Mouse (Mus musculus) embryonic facial prominence, embryonic 13.5 days (tissue): ENCODE data around the gene Mast1. TPM values are rescaled to one million over a fixed set of nuclear protein-coding genes. Genes with fewer than 3 reads are reported as not detected.
A peak's percentile ranks its signal among the peaks of the same experiment; 100 is the strongest.

ENCODE experiments used
- ATAC-seq: fragments of 200-750 bp; cut with Nextera tagmentation; 2 replicates; pipeline ENCODE4 v1.8.0; 2017; ENCODE audit warnings: low read depth; ENCODE audit not compliant: insufficient number of reproducible peaks, insufficient read depth, low FRiP score, low TSS enrichment
- H3K27ac ChIP-seq: fragments of 300-500 bp; sonication (generic); 2 replicates; pipeline ENCODE4 v1.5.1; 2015; ENCODE audit warnings: moderate library complexity, mild to moderate bottlenecking, inconsistent platforms
- H3K27me3 ChIP-seq: fragments of 300-500 bp; sonication (generic); 2 replicates; pipeline ENCODE4 v1.6.1; 2015; ENCODE audit warnings: mild to moderate bottlenecking, inconsistent platforms
- H3K36me3 ChIP-seq: fragments of 300-500 bp; sonication (generic); 2 replicates; pipeline ENCODE4 v1.6.1; 2015; ENCODE audit warnings: mild to moderate bottlenecking, inconsistent platforms
- H3K4me1 ChIP-seq: fragments of 300-500 bp; sonication (generic); 2 replicates; pipeline ENCODE4 v1.6.1; 2015; ENCODE audit warnings: inconsistent platforms
- H3K4me2 ChIP-seq: fragments of 300-500 bp; sonication (generic); 2 replicates; pipeline ENCODE4 v1.6.1; 2015; ENCODE audit warnings: moderate library complexity, mild to moderate bottlenecking, inconsistent platforms
- H3K4me3 ChIP-seq: fragments of 300-500 bp; sonication (generic); 2 replicates; pipeline ENCODE4 v1.5.1; 2015; ENCODE audit warnings: mild to moderate bottlenecking, inconsistent platforms
- H3K9ac ChIP-seq: fragments of 300-500 bp; sonication (generic); 2 replicates; pipeline ENCODE4 v1.6.1; 2015; ENCODE audit warnings: mild to moderate bottlenecking, inconsistent platforms
- H3K9me3 ChIP-seq: fragments of 300-500 bp; sonication (generic); 2 replicates; pipeline ENCODE4 v1.6.1; 2016; ENCODE audit warnings: inconsistent platforms
- WGBS: fragments of 180-500 bp; shearing (Covaris S2); methylation state at CpG from one replicate; pipeline ENCODE4 v1.1.7; 2015; ENCODE audit warnings: mixed read lengths; 5-methylcytosine and 5-hydroxymethylcytosine counted together
- polyA plus RNA-seq: library from polyadenylated mRNA; unstranded; fragments of >200 nt; fragmentation: Nextera tagmentation; extraction: Ambion mirVana; gene quantifications from 2 replicates; pipeline ENCODE4 v1.2.1, GENCODE M21; 2015

The Mast1 gene
- polyA plus RNA-seq, 1 experiment from 2014 or later: 1.4 TPM

- Histone ChIP-seq H3K27ac (no peak overlapping the region), H3K36me3 (no peaks in the 10 kb centered on the region), H3K27me3 (peaks cover 94% of the 10 kb centered on the region), H3K9ac (no peak overlapping the region), H3K4me1 (peaks cover 17% of the 10 kb centered on the region), H3K4me2 (0 out of 2 replicates have a peak overlapping the region, but pooled peaks have one; percentile 14), H3K9me3 (no peaks in the 10 kb centered on the region), H3K4me3 (no peak overlapping the region)
- 2% methylated on average over 15 of the region's 15 CpGs for WGBS
- no peak for ATAC-seq
Measured at GRCm38 (mm10) chr8:84934860-84935259, 2.3 kb downstream of the Mast1 start.

GRCm38 (mm10) chr8:84933767-84934559, 3.2 kb downstream of the Mast1 start:
- 82% methylated on average over 16 of the region's 16 CpGs for WGBS
- no peak overlapping the region for H3K4me3 ChIP-seq
- H3K27me3 ChIP-seq: peaks cover 94% of the 10 kb centered on the region
- ATAC-seq: no peak
- H3K4me1 ChIP-seq: peaks cover 20% of the 10 kb centered on the region
- H3K27ac ChIP-seq: no peak overlapping the region
- H3K9me3 ChIP-seq: no peaks in the 10 kb centered on the region
- no peaks in the 10 kb centered on the region for H3K36me3 ChIP-seq
- H3K9ac ChIP-seq: no peak overlapping the region
- H3K4me2 ChIP-seq: no peak overlapping the region

DNA sequence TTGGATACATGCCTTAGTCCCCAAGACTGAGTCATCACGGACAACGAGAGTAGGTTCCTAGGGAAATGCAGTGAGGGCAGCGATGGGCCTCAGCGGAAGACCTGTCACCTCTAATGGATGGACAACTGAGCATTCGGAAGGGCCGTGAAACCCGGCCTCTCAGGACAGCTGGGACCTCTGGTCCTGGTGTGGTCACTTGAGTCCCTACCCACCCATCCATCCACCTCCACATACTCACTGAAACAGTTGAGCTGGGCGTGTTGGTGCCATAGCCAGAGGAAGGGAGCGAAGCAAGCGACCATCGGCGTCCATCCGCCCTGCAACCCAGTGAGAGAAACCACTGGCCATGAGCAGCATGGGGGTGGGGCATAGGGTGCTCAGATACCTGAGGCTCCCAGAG, 6.6 kb downstream of the Mast1 start:
- no peak for ATAC-seq

GRCm38 (mm10) chr8:84928456-84929306, 8.5 kb downstream of the Mast1 start:
- H3K27ac ChIP-seq: no peak overlapping the region
- H3K36me3 ChIP-seq: no peaks in the 10 kb centered on the region
- WGBS: 2% methylated on average over 50 of the region's 52 CpGs
- no peaks in the 10 kb centered on the region for H3K9me3 ChIP-seq
- peaks cover 7% of the 10 kb centered on the region for H3K4me1 ChIP-seq
- peak; percentile 63; the same call in 1 of the 2 replicates for ATAC-seq
- H3K27me3 ChIP-seq: peaks cover 64% of the 10 kb centered on the region
- peak overlapping the region; percentile 46; the same call in 1 of the 2 replicates for H3K9ac ChIP-seq
- H3K4me2 ChIP-seq: peak overlapping the region; percentile 69
- peak overlapping the region; percentile 39 for H3K4me3 ChIP-seq

More for the DNA sequence above, 6.6 kb downstream of the Mast1 start:
- H3K4me2 ChIP-seq: no peak overlapping the region
- 88% methylated on average over 13 of the region's 13 CpGs for WGBS
- no peak overlapping the region for H3K4me3 ChIP-seq
- no peak overlapping the region for H3K9ac ChIP-seq
- H3K27ac ChIP-seq: no peak overlapping the region
- peaks cover 11% of the 10 kb centered on the region for H3K4me1 ChIP-seq
- peaks cover 75% of the 10 kb centered on the region for H3K27me3 ChIP-seq
- H3K36me3 ChIP-seq: no peaks in the 10 kb centered on the region
- no peaks in the 10 kb centered on the region for H3K9me3 ChIP-seq

GRCm38 (mm10) chr8:84927513-84927912, 9.6 kb downstream of the Mast1 start:
- ATAC-seq: no peak
- 82% methylated on average over 1 of the region's 1 CpGs for WGBS
- Histone ChIP-seq H3K27me3 (peaks cover 57% of the 10 kb centered on the region), H3K36me3 (no peaks in the 10 kb centered on the region), H3K4me1 (peaks cover 7% of the 10 kb centered on the region), H3K4me2 (no peak overlapping the region), H3K9ac (no peak overlapping the region), H3K4me3 (no peak overlapping the region), H3K9me3 (no peaks in the 10 kb centered on the region), H3K27ac (no peak overlapping the region)

- H3K4me1 ChIP-seq: peaks cover 7% of the 10 kb centered on the region
- H3K9me3 ChIP-seq: no peaks in the 10 kb centered on the region
- ATAC-seq: no peak
- peaks cover 39% of the 10 kb centered on the region for H3K27me3 ChIP-seq
- no peak overlapping the region for H3K4me3 ChIP-seq
- no peak overlapping the region for H3K4me2 ChIP-seq
- no peaks in the 10 kb centered on the region for H3K36me3 ChIP-seq
- 70% methylated on average over 7 of the region's 7 CpGs for WGBS
- no peak overlapping the region for H3K27ac ChIP-seq
- no peak overlapping the region for H3K9ac ChIP-seq
Measured at GRCm38 (mm10) chr8:84925557-84925956, 11.6 kb downstream of the Mast1 start.

DNA sequence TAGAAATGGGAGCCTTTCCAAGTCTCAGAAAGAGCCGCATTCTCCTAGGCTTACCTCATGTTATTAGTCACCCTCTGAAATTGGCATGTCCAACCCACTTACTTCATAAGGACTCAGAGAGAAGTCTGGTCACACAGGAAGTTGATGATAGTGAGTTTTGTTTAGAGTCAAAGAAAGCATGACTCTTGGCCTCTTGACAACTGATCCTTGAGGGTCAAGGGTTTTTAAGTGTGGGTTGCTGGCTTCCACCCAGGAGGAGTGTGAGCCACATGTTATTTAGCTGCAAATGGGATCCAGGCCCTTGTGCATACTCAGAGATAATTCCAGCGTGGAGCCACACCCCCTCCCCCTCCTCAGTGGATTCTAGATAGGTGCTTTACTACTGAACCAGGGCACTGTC, 15.6 kb downstream of the Mast1 start:
- no peaks in the 10 kb centered on the region for H3K36me3 ChIP-seq
- no peaks in the 10 kb centered on the region for H3K9me3 ChIP-seq
- H3K4me3 ChIP-seq: no peak overlapping the region
- no peak overlapping the region for H3K27ac ChIP-seq
- peaks cover 34% of the 10 kb centered on the region for H3K27me3 ChIP-seq
- no peak overlapping the region for H3K9ac ChIP-seq
- no peak overlapping the region for H3K4me2 ChIP-seq
- WGBS: 71% methylated on average over 2 of the region's 2 CpGs
- no peak for ATAC-seq
- H3K4me1 ChIP-seq: no peaks in the 10 kb centered on the region

GRCm38 (mm10) chr8:84918646-84919045, 18.5 kb downstream of the Mast1 start:
- Histone ChIP-seq H3K27ac (no peak overlapping the region), H3K36me3 (no peaks in the 10 kb centered on the region), H3K27me3 (peaks cover 51% of the 10 kb centered on the region), H3K9ac (no peak overlapping the region), H3K4me3 (no peak overlapping the region), H3K4me2 (no peak overlapping the region), H3K9me3 (no peaks in the 10 kb centered on the region), H3K4me1 (no peaks in the 10 kb centered on the region)
- no peak for ATAC-seq
- 93% methylated on average over 15 of the region's 15 CpGs for WGBS

- Histone ChIP-seq H3K27ac (no peak overlapping the region), H3K9me3 (no peaks in the 10 kb centered on the region), H3K27me3 (peaks cover 59% of the 10 kb centered on the region), H3K36me3 (no peaks in the 10 kb centered on the region), H3K4me3 (no peak overlapping the region), H3K9ac (no peak overlapping the region), H3K4me1 (peaks cover 6% of the 10 kb centered on the region), H3K4me2 (no peak overlapping the region)
- ATAC-seq: no peak
- 37% methylated on average over 20 of the region's 20 CpGs for WGBS
Measured at GRCm38 (mm10) chr8:84917781-84918180, 19.4 kb downstream of the Mast1 start.

- H3K27me3 ChIP-seq: peaks cover 85% of the 10 kb centered on the region
- H3K4me1 ChIP-seq: peaks cover 13% of the 10 kb centered on the region
- peaks cover 4% of the 10 kb centered on the region; the same call in 1 of the 2 replicates for H3K36me3 ChIP-seq
- no peak overlapping the region for H3K4me2 ChIP-seq
- no peak overlapping the region for H3K27ac ChIP-seq
- 86% methylated on average over 8 of the region's 8 CpGs for WGBS
- no peak overlapping the region for H3K4me3 ChIP-seq
- no peak overlapping the region for H3K9ac ChIP-seq
- ATAC-seq: no peak
- H3K9me3 ChIP-seq: no peaks in the 10 kb centered on the region
Measured at GRCm38 (mm10) chr8:84915269-84915668, 21.9 kb downstream of the Mast1 start.

GRCm38 (mm10) chr8:84913960-84914359, 23.2 kb downstream of the Mast1 start:
- 39% methylated on average over 4 of the region's 4 CpGs for WGBS
- Histone ChIP-seq H3K4me1 (peaks cover 26% of the 10 kb centered on the region), H3K36me3 (peaks cover 4% of the 10 kb centered on the region; the same call in 1 of the 2 replicates), H3K4me3 (no peak overlapping the region), H3K27ac (no peak overlapping the region), H3K9ac (no peak overlapping the region), H3K9me3 (no peaks in the 10 kb centered on the region), H3K4me2 (peak overlapping the region; percentile 74), H3K27me3 (peaks cover 88% of the 10 kb centered on the region)
- no peak for ATAC-seq
